Mouse (Mus musculus) spleen, postnatal 36 days (tissue): ENCODE data around the gene Slc30a1.

Experiments used
- DNase-seq, 2 experiments: peaks; one replicate each; pipeline ENCODE4 v3.0.0; 2022; ENCODE audit warnings: low spot score in 2 of 2, mixed read lengths in 1 of 2

The Slc30a1 gene

DNA sequence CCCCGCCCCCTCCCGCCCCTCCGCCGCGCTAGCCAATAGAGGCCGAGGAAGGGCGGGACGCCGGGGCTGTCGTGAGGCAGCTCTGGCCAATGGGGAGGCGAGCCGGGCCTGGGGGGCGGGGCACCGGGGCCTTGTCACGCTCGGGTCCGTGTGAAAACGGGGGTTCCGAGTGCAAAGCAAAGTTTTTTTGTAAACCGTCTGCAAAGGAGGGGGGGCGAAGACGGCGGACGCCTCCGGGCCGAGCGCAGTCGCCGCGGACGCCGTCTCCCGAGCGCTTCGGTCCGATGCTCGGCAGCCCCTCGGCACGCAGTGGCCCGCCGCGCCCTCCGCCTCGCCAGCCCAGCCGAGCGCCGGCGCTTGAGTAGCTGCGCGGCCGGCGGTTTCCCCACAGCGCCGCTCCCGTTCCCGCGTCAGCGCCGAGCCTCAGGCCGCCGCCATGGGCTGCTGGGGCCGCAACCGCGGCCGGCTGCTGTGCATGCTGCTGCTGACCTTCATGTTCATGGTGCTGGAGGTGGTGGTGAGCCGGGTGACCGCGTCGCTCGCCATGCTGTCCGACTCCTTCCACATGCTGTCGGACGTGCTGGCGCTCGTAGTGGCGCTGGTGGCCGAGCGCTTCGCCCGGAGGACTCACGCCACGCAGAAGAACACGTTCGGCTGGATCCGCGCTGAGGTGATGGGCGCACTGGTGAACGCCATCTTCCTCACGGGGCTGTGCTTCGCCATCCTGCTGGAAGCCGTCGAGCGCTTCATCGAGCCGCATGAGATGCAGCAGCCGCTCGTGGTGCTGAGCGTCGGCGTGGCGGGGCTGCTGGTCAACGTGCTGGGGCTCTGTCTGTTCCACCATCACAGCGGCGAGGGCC lies at the start of gene Slc30a1:
Slc30a1 (plus strand) TSS at position 197 of the 860 bp plus-strand sequence.
- peak; percentile 97 to 99 for DNase-seq

DNA sequence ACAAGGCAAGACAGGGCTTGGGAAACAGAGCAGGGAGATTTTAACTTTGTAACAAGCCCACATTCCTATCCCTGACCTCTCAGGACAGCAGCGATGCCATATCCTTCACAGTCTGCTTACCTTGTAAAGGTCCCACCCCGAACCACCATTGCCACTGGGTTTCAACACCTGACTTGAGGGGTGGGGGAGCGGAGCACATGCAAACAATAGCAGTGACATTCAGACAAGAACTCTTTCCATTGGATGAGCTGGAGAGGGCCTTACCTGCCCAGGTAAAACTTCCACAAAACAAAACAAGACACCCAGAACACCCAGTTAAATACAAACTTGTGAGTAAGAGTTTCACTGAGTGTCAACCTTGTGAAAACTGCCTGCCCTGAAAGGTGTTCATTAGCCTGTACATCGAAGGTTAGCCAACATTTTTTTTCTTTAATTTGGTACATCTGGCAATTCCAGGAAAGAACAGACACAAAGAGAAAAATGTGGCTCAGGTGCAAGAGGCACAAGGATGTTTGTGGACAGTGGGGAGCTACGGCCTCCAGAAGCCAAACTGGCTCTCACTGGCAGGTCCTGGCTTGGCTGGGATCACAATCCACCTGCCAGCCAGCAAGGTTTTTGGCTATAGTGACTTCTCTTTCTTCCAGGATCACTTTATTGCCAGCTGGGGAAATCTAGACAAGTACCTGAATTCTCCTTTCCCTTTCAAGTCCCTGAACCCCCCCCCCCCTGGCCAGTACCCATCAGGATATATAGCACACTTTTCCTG lies 49.5 kb upstream of the Slc30a1 start:
- no peak for DNase-seq

DNA sequence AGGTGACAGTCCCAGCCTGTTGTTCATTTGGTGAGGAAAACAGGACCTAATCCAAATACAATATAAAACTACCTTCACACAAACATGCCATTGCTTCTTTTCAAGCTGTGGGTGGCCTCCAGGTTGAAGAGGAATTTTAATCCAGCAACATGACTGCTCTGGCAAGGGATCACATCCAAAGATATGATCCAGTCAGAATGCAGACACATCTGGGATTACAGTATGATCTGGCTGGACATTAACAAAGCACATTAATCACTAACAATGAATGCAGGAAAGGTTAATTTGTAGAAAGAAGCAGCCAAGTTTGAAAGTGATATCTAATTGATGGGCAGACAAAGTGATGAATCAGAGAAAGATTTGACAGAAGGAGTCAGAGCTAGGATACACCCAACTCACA lies 48.4 kb upstream of the Slc30a1 start:
- DNase-seq: no peak

DNA sequence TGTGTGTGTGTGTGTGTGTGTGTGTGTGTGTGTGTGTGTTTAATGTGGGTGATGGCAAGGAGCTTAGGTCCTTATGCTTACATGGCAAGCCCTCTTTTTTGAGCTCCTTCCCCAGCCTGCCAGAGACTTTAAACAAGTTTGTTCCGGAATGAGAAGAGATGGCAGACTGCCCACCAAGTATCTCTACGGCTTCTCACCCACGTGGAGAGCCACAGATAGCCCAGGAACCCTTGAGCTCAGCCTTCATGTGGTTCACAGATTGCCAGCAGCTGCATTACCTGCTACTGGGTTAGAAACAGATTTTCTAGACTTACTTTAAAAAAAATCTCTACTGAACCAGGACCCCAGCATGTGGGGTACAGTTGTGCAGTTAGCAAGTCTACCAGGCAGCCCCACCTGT lies 46.7 kb upstream of the Slc30a1 start:
- DNase-seq: no peak

DNA sequence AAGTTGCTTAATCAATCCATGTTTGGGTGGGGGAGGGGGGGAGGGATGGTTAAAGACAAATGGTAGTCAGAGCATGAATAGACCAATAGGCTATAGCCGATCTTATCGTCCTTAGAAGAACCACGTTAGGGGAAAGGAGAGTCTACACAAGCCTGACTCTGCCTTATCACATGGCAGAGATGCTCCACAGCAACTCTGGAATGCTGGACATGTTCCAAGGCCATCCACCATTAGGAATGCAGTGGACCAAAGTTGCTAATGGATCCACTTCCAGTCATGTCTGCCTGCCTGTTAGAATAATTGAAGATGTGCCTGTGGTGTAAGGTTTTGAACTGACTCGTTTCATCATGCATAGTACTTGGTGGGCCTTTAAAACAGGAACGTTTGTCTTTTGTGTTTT lies 45.3 kb upstream of the Slc30a1 start:
- DNase-seq: no peak

DNA sequence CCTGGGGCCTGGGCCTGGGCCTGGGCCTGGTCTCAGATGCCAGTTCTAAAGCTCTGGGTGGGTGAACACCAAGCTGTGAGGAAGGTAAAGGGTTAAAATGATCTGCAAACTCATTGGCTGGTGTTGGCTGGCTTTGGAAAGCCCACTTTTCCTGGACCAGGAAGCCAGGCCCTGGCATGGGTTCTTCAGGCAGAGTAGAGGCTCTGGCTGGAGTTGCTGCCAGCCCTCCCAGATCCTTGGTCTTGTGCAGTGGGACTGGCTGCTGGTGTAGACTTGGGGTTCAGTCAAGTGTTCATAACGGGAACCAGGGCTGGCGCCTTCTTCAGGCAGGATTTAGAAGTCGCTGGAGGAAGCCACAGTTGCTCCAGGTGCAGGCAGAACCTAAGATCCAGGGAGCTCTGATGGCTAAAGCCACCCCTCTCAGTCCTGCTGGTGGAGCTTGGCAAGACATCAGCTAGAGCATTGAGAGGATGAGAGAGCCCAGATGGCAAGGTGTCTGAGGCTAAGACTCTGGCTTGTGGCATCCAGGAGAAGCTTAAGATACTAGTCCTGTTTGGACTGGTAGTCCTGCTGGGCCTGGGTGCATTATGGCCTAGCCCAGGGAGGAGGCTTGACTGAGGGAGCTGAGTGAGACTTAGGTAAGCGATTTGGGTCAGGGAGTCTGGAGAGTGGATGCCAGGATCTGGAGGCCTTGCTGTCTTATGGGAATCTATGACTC lies 42.6 kb upstream of the Slc30a1 start:
- DNase-seq: no peak

DNA sequence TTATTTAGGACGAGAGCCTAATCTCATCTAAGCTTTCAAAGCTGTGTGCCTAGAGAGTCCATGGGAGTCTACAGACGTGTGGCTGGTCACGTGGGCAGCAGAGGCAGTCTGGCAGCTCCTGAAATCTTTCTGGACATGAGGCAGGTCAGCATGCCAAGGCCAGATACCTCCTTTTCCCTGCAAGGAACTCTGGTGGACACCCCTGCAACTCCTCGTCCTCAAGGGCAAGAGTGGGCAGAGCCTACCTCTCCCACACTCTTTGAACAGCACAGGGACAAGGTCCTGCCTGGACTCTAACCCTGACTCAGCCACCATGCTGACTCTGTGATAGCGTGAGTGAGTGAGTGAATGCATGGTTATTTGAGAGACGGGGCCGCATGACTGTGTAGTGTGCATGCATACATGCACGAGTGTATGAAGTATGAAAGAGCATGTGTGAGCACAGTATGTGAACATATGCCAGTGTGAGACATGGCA lies 42.0 kb upstream of the Slc30a1 start:
- DNase-seq: no peak

DNA sequence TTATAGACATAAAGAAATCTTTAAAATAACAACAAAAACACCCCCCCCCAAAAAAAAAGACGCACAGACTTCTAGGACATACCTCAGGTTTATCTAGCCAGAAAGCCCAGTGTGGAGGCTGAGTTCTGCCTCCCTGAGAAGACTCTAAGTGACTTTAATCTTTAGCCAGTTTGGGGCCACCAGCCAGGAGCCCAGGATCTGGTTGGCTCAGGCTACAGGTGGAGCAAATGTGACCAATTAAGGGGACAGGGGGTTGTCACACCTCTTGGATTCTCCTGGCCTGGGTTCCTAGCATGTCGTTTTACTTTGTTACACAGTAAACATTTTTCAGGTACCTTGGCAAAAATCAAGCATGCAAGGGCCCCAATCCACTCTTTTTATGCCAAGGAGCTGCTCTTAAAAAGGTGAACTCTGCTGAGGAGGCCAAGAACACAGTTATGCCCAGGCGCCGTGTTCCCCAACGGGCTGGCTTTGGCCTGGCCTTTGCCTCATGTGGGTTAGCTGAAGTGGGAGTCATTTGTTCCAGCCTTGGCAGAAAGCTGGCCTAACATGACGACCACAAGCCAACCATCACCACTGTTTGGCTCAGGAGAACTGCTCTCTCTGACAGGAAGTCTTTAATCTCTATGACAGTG lies 34.4 kb upstream of the Slc30a1 start:
- no peak for DNase-seq

DNA sequence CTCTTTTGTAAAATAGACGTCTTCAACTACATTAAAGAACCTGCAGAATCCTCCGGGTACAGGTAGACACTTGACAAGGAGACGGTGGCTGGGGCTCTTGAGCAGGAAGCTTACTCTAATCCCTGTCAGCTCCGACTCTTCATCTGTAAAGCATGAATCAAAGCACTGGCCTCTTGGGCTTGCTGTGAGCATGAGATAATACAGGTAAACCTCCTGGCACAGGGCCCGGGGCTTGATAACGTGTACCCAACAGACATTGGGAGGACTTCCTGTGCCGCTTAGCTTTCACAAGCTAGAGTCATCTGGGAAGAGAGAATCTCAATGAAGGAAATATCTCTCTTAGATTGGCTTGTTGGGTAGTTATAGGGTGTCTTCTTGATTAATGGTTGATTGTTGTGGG lies 31.6 kb upstream of the Slc30a1 start:
- DNase-seq: peak in 1 of 2 experiments; percentile 39

DNA sequence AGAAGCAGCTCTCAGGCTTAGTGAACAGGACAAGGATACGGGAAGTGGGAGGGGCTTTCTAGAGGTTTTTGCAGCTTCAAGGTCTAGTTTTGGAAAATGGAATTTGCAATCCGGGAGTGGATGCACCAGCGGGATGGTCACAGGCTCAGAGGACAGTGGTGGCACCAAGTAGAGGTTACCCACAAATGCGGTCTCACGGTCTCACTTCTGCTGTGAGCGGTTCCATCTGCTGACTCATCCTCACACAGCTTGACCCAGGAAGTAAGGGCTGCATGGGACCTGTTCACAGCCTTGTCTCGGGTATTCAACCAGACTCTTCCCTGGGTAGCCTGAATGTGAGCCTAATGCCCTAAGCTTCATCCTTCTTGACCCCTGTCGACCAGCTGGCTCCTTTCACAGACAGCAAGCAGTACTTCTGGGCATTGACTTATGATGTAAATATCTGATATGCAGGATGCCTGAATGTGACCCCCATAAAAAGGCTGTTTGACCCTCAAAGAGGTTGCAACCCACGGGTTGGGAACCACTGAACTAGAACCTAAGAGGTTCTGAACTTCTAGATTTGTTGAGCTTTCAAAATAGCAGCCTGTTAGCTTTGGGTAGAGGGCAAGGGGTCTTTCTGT lies 30.8 kb upstream of the Slc30a1 start:
- peak; percentile 23 to 44 for DNase-seq

DNA sequence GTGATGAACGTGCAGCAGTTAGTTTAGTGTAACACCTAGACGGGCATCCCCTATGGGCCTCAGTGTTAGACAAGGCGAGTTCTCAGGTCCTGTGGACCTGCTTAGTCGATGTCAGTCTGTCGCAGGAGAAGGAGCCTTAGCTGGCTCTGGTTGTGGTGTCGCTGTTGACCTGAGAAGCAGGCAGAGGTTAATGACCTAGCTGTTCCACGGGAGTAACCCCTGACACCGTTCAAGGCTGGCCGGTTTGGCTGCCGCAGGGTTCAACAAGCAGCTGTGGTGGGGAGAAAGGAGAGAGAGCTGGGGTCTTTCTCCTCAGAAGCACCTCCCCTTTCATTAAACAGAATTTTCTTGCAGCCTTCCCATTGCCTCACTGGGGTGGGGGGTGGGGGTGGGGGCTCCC lies 28.9 kb upstream of the Slc30a1 start:
- DNase-seq: no peak

DNA sequence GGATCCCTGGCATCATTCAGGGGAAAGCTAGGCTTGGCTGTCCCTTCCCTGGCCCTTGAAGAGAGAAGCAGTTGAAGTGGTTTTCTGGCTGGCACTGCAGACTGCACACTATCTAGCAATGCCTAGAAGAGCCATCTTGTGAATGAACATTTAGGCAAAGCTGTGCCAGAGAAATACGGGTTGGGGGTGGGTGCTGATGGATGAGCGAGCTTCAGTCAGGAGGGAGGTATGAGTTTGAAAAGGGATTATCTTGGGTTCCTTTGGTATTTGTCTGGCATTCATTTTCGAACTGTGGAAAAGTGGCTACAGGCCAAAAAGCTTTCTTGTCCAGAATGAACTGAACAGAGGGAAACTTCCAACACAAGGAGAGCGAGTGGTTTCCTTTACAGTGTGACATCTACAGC lies 28.0 kb upstream of the Slc30a1 start:
- no peak for DNase-seq

DNA sequence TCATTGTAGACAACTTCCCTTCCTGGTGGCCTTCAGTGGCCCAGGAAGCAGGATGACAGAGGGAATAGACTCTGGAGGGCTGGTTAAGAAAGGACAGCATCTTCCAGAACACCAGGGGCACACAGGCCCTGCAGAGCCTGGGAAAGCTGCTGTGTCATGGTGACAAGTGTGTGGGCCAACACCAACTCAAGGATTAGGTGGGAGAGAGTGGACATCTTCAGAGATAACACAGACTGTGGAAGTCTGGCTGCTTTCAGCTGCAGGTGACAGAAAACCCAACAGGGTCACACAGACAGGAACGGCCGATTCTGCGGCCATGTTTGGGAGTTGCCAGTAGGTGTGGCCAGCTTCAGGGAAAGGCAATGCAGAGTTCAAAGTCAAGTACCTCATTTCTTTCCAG lies 26.3 kb upstream of the Slc30a1 start:
- no peak for DNase-seq

DNA sequence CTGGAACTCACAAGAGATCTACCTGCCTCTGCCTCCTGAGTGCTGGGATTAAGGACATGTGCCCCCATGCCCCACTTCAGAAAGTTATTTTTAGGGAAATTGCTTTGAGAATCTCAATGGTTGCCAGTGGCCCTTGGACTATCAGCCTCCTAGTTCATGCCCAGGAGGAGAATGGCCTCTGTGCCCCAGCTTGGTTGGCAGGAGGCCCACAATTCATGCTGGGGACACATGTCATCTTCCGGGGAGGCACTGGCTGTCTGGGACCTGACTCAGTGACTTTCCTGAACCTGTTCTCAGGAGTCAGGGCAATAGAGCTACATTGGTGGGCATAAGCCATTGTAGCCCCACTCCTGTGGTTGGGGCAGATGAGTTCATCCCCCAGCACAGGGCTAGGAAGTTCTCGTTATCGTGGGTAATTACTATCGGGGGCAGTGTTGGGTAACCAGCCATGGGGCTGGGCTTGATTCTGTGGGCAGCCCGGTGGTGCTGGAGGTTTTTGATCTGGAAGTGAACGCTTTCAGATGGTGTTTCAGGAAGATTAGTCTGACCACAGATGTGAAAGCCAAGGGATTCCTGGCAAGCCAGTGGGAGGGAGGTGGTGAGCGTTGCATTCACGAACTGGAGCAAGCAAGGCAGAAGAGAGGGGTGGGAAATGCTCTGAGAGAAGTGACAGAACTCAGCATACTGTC lies 25.5 kb upstream of the Slc30a1 start:
- DNase-seq: no peak

DNA sequence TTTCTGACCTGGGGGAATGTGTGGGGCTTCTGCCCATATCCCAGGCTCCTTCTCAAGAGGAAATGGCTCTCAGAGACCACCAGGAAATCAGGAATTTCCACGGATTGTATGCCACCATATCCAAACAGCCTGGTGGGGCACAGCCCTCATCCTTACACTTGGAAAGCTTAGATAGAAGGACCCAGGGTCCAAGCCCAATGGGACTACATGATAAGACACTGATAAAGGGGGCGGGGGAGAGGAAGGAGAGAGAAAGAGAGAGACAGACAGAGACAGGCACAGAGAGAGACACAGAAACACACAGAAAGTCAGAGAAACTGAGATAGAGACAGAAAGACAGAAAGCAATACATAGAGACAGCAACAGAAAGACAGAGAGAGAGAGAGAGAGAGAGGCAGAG lies 24.9 kb upstream of the Slc30a1 start:
- DNase-seq: no peak

DNA sequence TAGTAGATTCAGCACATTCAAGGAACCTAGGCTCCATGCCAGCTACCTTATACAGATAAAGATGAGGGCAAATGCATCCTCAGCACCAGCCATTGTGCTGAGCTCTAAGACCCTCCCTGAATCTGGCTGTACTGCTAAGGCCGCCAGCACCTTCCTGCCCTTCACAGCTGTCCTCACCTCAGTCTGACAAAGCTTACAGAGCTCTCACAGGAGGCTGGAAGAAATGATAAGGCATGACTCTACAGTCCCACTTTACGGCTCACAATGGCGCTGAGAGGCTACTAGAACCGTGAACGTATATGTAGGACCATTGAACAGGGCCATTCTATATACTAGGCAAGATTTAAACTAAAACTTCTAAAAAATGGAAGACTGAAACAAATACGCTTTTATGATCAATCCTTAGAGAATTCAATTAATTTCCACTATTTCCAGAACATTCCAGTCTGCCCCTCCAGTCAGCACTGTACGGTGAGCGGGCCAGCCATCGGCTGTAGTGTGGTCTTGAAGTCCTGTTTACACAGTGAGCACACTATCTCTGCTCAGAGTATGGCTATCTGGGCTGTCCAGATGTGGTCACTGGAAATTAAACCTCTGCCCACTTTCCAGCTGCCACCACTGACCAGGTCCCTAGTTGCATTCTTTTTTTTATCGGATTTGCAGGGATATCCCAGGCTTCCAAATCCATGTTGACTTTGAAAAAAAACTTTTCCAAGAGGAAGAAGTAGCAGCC lies 23.9 kb upstream of the Slc30a1 start:
- DNase-seq: no peak

DNA sequence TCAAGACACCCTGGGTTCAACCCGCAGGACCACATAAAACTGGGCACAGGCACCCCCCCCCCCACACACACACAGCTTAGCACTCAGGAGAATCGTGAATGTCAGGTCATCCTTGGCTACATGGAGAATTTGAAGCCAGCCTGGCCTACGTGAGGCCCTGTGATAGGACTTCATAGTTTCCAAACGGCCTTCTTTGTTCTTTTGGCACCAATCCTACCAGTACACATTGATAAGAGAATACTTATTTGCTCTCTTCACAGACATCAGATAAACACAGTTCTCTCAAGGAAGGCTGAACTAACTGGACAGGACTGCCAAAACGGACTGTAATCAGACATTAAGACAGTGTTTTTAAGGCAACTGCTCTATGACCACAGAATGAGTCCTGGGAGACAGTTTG lies 22.9 kb upstream of the Slc30a1 start:
- DNase-seq: no peak

DNA sequence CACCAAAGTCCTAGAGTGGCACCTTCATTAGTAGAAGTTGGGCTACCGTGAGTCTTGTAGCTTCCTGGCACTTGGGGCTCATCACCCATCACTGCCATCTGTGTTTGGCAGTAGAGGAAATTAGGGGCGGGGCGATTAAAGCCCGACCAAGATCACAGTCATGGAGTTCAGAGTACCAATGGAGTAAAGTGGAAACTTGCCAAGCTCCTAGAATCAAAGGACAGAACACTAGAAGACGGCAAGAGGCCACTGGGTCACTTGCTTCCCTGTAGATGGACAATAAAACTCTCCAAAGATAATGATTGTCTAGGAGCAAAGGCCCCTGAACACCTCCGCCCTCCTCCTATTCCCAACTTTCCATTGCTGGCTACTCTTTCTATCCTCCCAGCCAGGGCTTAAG lies 14.7 kb upstream of the Slc30a1 start:
- DNase-seq: no peak

DNA sequence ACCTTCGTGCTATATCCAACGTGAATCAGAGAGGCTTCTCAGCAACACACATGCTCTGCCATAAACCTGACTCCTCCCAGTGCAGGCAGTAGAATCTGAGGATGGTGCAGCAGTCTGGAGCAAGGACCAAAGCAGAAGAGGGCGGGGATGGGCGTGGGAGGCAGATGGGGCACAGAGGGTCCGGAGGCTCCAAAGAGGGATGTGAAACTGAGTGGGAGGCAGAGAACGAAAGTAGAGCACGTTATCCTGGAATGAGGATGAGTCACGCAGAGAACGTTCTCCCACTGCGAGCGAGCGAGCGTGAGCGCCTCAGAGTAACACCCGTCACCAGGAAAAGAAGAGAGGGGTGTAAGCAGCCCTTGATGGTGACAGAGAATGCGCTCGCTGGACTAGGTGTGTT lies 12.2 kb upstream of the Slc30a1 start:
- DNase-seq: peak in 1 of 2 experiments; percentile 22

DNA sequence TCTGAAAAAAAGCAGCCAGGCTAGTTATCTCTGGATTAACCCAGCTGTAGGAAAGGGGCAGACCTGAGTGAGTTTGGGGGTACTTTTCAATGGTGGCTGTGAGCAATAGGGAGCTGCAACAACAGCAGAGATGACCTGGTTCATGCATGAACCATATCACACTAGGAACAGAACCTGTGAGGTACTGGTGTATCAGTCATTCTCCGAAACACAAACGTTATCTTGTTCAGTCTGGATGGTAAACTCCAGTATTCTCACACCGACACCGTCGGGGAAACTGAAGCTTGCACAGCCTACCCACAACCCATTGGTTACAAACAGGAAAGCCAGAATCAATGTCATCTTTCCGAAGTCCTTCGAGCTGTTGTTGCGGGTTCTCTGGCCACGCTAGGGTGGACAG lies 11.7 kb upstream of the Slc30a1 start:
- DNase-seq: no peak
